9 mouse cellular contexts compared by ENCODE assay signal in genomic region chr3:108940001-108940633, GRCm38 (mm10). TPM values are rescaled to one million over a fixed set of nuclear protein-coding genes. Genes with fewer than 3 reads are reported as not detected.
A peak's percentile ranks its signal among the peaks of the same experiment; 100 is the strongest.
DNase-seq lines count a peak whose midpoint lies in the region; ATAC-seq and TF ChIP-seq lines count a peak whose summit lies in the region.
"Had no signal": no experiment of that assay in that cellular context is flagged by ENCODE, and none has a peak within 500 bp of the region (broad histone marks: within the 10 kb centered on the region; RNA-seq: fewer than 3 reads in every experiment).

Gene Gm9857, minus strand, starts transcription at chr3:108940445.

- WGBS in heart, embryonic 12.5 days, result 45% methylated on average over 54 of the region's 59 CpGs
- 48% methylated on average over 42 of the region's 59 CpGs for WGBS in lung, embryonic 16.5 days

- no peak within 1 kb of the TSS for H3K27ac ChIP-seq in heart, embryonic 12.5 days (ENCODE audit: poor library complexity, severe bottlenecking)
- H3K27ac ChIP-seq in lung, embryonic 16.5 days (ENCODE audit: low read length), result no peak within 1 kb of the TSS
- peak within 1 kb of the TSS; percentile 93 for H3K27ac ChIP-seq in testis, adult 2 months (ENCODE audit: control insufficient read depth, insufficient read depth, low read depth, low read length)

- H3K4me3 ChIP-seq in heart, embryonic 12.5 days, result peak within 1 kb of the TSS; percentile 41
- peak within 1 kb of the TSS; percentile 37 for H3K4me3 ChIP-seq in lung, embryonic 16.5 days (ENCODE audit: low read length)
- peak within 1 kb of the TSS; percentile 94 for H3K4me3 ChIP-seq in testis, adult 2 months (ENCODE audit: control insufficient read depth, low read depth, low read length)

- H3K9ac ChIP-seq in heart, embryonic 12.5 days, result 0 out of 2 replicates have a peak within 1 kb of the TSS, but pooled peaks have one; percentile 4
- no peak within 1 kb of the TSS for H3K9ac ChIP-seq in lung, embryonic 16.5 days (ENCODE audit: low read length)

- intact Hi-C loops in left cerebral cortex, postnatal 14 days (cut with DNase I), result no loop called here

- H3K9me3 ChIP-seq in heart, embryonic 12.5 days (replicated peaks), result 0 out of 2 replicates have a peak, but pooled peaks cover 3% of the 10 kb centered on the region
- H3K9me3 ChIP-seq in lung, embryonic 16.5 days (ENCODE audit: control insufficient read depth, low read length), result no peaks in the 10 kb centered on the region

- H3K36me3 ChIP-seq in heart, embryonic 12.5 days, result no peaks in the 10 kb centered on the region
- H3K36me3 ChIP-seq in lung, embryonic 16.5 days (ENCODE audit: control insufficient read depth, insufficient read depth, low read length), result no peaks in the 10 kb centered on the region
- no peaks in the 10 kb centered on the region; the same call in 1 of the 2 replicates for H3K36me3 ChIP-seq in testis, adult 2 months (ENCODE audit: control insufficient read depth, insufficient read depth, low read length)

- TF ChIP-seq POLR2A in testis, adult 2 months (IDR thresholded peaks at IDR 0.05; ENCODE audit: control insufficient read depth, low read depth, low read length), result peak; percentile 79

- ATAC-seq in heart, embryonic 12.5 days (ENCODE audit: insufficient number of reproducible peaks, low FRiP score), result no peak
- peak; percentile 72; the same call in 1 of the 2 replicates for ATAC-seq in lung, embryonic 16.5 days (ENCODE audit: low read depth)

- no peak for DNase-seq in heart, adult 18-20 months
- DNase-seq in brain, adult 2 months (ENCODE audit: low read depth, low spot score), result peak; percentile 23
- DNase-seq in heart, postnatal 4 days, result peak; percentile 5
- DNase-seq in left cerebral cortex, postnatal 14 days (ENCODE audit: low spot score in 2 of 2), result no peak
- no peak for DNase-seq in spleen, adult 18-20 months

- no peak for TF ChIP-seq CTCF in testis, adult 2 months (IDR thresholded peaks at IDR 0.05; ENCODE audit: control insufficient read depth, insufficient read depth, insufficient replicate concordance, low read depth, low read length)

- no peaks in the 10 kb centered on the region for H3K27me3 ChIP-seq in heart, embryonic 12.5 days (replicated peaks)
- no peaks in the 10 kb centered on the region for H3K27me3 ChIP-seq in lung, embryonic 16.5 days (ENCODE audit: control insufficient read depth, insufficient read depth, low read depth, low read length)
- no peaks in the 10 kb centered on the region for H3K27me3 ChIP-seq in testis, adult 2 months (ENCODE audit: control insufficient read depth, insufficient read depth, low read length)

- H3K4me2 ChIP-seq in heart, embryonic 12.5 days, result peak within 1 kb of the TSS; percentile 70
- H3K4me2 ChIP-seq in lung, embryonic 16.5 days (ENCODE audit: low read depth, low read length), result peak within 1 kb of the TSS; percentile 59

- H3K4me1 ChIP-seq in heart, embryonic 12.5 days (replicated peaks), result no peaks in the 10 kb centered on the region; the same call in 1 of the 2 replicates
- H3K4me1 ChIP-seq in lung, embryonic 16.5 days (replicated peaks; ENCODE audit: control insufficient read depth, insufficient read depth, low read length), result no peaks in the 10 kb centered on the region
- peaks cover 3% of the 10 kb centered on the region for H3K4me1 ChIP-seq in testis, adult 2 months (ENCODE audit: control insufficient read depth, insufficient read depth, low read length)

RNA-seq across cellular contexts. Expression of gene Gm9857, which starts in this region (rescaled TPM):
- not detected in 2 replicates for polyA plus RNA-seq in heart, embryonic 12.5 days (2016; fragmentation: Nextera tagmentation; extraction: Ambion mirVana)
- total RNA-seq in heart, adult 18-20 months (2021), result not detected
- total RNA-seq in heart, postnatal 4 days (2021), result not detected
- polyA plus RNA-seq in lung, embryonic 16.5 days (2015; fragmentation: Nextera tagmentation; extraction: Ambion mirVana), result not detected in 2 replicates
- 26.9 and 34.4 TPM in 2 replicates for polyA plus RNA-seq in testis, adult 2 months (2012; rRNA removed)
- not detected for total RNA-seq in left cerebral cortex, postnatal 14 days (2021)
- polyA plus RNA-seq: large intestine, adult 2 months had no signal

Comparison
In these comparisons a context has a peak if more than half of its experiments do, and no peak if none do; other contexts are left out.
1. RNA of gene Gm9857 (polyA plus RNA-seq): 26.9 to 34.4 TPM in testis, adult 2 months; not detected in heart, embryonic 12.5 days and not detected in lung, embryonic 16.5 days; every median in the first group is over 10 times any median in the second.
2. Peak in DNase-seq in heart, postnatal 4 days; RNA of the gene not detected or under 1 TPM.
3. Peak in ATAC-seq, H3K4me3 ChIP-seq and H3K4me2 ChIP-seq in lung, embryonic 16.5 days; RNA of the gene not detected or under 1 TPM.
4. H3K4me3 ChIP-seq: peak in every context shown above with its lines; median percentile 94 in testis, adult 2 months; 41 in heart, embryonic 12.5 days; 37 in lung, embryonic 16.5 days.